Mouse (Mus musculus) 3134 (cell line): ENCODE results near the gene Tnnt3.

Experiments used
- DNase-seq: peaks from one replicate; pipeline ENCODE4 v3.0.0-alpha.2; 2011; ENCODE audit warnings: low spot score; ENCODE audit not compliant: insufficient read length; ENCODE audit errors: extremely low read depth

Gene Tnnt3

DNA sequence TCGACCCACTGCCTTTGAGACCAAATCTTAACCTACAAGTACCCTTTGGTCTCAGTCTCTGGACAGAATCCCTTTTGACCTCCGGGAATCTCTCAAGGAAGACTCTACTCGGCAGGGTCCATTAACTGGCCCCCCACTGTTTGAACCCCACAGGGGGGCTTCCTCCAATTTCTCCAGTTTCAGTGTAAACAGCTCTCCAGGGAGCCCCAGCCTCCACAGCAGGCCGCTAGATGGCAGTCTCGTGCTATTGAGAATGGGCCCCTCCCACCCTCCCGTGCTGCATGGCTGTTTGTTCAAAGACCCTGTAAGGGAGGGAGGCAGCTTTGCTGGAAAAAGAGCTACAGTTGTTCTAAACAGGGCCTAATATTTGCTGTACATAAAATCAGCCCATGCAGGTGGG lies 39.2 kb downstream of the Tnnt3 start:
- no peak for DNase-seq

DNA sequence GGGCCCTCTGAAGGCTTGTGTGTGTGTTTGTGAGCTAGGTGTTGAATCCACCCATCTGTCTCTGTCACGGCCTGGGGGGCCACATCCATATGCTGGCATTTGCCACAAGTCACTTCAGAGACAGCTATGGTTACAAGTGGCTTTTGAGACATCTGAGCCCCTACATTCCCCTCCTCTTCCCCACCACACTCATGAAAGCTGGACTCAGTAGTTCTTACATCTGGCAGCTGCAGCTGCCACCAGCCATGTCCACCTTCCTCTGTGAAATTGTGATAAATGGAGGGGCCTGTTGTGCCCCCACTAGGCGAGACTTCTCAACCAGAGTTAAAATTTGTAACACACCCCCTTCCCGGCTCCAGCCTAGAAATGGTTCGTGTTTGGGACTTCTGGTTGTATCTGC lies 39.7 kb downstream of the Tnnt3 start:
- DNase-seq: no peak

DNA sequence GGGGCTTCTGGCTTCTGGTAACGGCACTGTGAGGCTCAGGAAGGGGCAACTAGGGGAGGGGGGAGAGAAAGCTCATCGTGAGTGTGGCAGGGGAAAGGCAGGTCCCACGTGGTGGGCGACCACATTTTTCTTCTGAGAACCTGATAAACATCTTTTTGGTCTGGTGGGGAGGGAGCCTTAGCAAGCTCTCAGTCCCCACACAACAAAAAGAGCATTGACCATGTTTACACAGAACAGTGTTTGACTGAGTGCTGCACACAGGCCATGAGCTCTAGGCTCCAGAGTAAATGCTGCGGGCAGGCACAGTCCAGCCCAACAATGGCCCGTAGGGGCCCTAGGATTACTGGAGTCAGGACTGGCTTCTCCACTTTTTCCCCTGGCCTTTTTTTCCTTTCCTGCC lies 40.1 kb downstream of the Tnnt3 start:
- DNase-seq: no peak

DNA sequence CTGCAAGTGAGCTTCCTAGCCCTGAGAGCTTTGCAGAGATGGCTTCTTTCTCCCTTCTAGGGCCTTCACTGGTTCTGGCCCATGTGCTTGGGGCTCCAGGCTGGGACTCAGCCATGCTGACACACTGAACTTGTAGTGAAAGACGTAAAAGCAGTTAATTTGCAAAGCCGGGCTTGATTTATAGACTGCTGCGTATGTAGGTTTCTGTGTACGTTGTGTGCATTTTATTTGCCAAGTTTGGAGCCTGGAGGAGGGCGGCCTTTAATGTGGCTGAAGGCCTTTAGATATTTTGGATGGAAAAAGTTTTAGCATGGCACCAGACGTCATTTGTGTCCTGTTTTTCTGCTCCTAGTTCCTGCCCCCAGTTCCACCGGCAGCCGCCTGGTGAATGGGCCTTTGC lies 41.2 kb downstream of the Tnnt3 start:
- DNase-seq: no peak

DNA sequence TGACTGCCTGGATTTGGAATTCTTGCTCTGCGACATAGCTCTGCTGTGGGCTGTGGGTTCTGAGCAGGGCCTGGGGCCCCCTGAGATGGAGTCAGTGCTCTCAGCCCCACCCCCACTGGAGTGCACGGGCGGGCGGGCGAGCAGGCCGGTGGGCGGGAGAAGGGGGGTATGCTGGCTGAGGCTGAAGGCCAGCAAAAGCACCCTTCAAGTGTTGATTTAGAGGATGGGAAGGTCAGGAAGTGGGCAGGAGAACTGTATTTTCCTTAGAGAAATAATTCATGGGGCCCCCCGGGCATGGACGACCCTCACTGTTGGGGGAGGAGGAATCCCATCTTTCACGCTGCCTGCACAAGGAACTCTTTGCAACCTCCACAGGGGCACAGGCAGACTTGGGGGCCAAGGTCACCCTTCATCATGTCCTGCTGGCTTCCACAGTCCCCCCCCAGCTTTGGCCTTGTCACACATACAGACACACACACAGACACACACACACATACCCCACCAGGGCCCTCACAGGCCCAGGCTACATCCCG lies 44.2 kb downstream of the Tnnt3 start:
- no peak for DNase-seq

DNA sequence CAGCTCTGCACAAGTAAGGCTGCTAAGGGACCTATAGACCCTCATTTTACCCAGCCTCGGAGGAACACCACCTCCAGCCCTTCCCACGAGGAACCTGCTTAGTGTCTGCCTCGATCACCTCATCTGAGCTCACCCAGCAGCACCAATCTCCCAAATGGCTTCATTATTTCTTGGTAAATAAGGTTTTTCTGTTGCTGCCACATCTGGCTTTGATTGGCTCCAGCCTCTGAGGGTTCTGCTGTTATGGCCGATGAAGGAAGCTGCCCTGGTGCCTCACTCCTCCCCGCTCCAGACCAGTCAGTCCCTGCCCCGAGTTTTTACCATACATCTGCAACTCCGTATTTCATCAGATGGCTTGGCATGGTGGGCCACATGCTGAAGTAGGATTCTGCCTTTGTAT lies 47.3 kb downstream of the Tnnt3 start:
- DNase-seq: no peak

DNA sequence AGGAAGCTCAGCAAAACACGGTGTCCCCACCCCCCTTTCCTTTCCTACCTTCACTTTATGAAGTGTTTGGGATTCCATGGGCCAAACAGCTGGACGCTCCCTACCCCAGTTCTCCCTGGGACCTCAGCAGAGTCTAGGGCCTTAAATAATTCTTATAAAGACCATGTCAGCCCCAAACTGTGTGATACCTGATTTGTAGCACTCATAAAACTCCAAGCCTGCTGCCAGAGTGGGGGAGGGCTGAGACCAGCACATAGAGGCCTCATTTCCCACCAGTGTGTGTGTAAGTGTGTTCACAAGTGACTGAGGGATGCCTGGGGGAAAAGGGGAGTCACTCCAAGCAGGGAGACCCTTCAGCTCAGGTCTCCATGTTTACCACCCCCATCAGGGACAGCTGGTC lies 49.2 kb downstream of the Tnnt3 start:
- DNase-seq: no peak

DNA sequence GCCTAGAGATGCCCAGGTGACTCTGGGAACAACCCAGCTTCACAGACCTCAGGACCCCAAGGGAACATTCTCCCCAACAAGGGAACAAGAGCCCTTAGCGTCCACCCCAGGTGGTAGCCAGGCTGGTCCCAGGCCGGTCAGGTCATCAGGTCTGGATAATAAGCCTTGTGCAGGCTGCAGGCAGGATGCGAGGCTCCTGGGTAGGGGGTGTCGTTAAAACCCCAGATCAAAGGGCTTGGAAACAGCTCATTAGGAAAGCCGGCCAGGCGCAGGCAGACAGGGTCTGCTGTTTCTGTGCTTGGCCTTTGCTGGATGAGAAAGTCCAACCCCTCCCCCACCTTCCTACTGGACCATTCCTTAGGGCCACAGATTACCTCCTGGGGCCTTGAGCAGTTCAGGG lies 50.1 kb downstream of the Tnnt3 start:
- DNase-seq: no peak

DNA sequence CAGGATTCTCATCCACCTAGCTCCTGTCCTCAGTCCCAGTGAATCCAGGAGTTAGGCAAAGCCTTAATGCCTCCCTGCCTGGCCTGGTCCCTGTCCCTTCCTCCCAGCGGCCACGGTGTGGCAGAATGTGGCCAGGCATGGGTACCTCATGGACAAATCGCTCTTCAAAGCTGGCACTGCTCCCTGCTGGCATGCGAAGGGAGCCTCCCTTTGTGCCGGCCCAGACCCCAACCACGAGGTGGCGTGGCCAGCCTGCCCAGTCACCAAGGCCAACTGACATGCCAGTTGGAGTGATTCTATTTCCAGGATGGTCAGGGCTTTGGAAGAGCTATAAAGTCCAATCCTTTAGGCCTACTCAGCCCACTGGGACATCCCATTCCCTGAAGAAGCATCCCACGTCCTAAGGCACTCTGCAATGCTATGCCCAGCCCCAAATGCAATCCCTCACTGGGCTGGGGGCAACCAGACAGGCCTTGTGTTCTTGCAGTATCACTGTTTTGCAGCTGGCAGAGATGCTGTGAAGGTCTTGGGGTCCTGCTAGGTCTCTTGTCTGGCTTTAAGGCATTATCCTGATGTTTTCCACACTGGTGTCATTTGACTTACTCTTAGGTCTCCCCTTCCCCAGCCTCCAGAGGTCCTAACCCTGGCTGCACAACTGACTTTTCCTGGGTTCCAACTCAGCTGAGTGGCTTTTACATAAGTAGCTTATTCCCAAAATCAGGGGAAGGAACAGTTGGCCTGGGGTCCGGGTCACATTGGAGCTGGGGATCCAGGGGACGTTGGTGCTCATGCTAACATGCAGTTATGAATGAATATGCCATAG lies 51.5 kb downstream of the Tnnt3 start:
- no peak for DNase-seq

DNA sequence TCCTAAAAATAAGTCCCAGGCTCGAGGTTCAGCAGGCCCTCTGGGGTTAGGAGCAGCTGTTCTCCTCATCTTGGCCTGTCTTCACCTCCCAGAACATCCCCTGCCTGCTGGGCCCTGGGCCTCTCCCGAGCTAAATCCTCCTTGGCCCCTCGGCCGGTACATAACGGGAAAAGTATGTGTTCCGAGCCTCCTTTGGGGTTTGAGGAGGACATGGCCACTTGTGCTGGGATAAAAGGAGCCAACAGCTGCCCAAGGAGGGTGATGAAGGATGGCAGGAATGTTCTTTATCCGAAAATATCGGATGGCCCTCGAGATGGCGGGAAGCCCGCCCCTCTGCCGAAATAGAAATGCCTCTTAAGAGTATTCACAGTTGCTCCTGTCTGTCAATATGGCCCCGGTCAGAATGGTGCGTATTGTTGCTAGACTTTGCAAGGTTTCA lies 52.3 kb downstream of the Tnnt3 start:
- DNase-seq: no peak

DNA sequence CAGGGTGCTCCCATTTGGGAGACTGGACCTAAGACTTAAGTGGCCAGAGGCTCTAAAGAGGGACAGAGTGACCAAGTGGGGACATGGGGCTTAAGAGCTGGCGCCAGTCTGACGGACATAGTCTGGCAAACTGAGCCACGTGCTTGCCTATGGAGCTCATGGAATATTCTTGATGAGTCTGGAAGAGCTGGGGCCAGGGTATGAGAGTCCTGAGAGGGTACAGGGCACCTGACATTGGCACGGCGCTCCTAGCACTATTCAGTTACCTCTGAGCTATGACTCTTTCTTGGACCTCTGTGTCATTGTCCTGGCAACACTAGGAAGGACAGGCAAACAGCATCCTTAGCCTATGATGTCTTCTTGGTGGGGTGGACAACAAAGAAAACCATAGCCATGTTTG lies 53.1 kb downstream of the Tnnt3 start:
- no peak for DNase-seq

DNA sequence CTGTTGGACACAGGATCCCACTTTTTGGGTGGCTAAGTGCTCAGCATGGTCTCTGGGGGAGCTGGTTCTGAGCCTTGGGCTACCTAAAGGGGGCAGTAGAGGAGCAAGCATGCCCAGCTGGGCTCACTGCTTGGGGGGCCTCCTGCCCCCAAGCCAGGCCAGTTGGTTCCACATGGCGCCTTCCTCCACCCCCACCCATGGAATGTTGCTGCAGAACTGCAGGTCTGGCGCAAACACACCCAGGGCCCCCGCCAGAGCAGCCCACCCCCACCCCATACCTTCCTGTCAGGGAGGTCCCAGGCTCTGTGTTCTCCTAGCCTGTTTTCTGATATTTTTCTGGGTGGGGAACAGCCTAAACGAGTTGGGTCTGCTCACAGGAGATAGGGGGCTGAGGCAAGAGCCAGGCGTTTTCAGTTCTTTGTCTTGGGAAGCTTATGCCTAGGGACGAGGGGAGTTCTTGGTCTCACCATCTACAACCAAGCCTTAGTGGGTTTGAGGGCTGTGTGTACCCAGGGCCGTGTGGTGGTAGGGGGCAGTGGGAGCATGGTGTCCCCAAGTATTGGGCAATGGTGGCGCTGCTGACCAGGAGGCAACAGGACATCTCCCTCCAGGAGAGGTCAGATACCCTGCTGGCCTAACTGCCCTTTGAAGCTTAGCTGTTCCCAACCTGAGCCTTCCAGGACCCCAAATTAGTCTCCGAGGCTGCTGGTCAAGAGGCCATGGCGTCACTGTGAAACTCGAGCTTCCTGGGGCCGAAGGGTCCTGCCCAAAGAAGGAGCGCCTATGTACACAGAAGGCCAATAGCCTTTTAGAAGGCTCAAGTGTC lies 54.2 kb downstream of the Tnnt3 start:
- no peak for DNase-seq

DNA sequence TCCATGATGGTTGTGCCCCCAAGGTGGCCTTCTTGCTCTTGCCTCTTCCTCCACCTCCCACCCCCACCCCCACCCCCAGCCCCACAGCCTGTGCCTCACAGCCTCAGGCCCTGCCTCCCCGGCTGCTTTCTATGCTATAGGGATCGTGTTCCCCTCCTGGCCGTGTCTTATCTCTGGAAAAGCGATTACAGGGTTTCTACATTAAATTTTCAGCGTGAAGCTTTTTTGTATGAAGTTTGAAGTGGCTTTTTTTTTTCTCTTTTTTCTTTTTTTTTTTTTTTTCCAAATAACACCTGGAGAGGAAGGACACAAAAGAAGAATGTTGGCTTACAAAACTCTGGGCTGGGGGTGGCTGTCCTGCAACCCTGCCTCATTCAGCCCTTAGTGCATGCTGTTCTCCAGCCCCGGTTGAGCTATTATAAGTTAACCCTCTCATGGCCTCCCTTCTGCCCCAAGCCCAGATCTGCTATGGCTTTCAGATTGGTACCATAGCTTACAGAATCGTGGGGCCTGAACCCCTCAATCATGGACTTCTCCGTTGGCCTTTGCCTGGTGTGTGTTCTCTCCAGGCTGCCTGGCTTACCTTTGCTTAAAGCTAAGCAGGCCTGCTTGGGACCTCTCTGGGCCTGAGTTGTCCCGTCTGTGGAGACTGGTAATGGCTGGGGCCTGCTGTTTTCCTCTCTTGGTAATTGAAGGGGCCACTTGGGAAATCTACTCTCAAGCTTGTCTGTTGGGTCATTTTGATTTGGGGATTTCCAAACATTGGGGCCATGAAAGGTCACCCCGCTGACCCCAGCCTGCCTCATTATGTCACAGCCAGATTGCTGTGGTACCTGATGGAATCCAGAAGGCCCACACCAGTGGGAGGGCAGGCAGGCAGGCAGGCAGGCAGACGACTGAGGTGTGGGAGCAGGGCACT lies 55.0 kb downstream of the Tnnt3 start:
- no peak for DNase-seq

DNA sequence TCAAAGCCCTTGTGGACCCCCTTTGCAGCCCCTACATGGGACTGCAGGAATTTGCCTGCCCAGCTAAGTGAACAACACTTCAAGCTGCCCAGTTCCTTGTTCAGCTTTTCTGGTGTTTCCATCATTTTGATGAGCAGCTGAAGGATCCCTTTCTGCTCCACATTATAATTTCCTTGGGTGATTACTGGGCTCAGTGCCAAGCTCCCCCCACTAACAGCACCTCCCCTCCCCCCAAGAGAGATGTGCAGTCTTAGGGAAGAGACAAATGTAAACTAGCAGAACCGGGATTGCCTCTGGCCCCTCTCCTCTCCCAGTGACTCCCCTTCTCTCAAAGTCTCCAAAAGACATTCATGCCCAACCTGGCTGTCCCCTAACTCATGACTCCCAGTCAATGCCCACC lies 56.0 kb downstream of the Tnnt3 start:
- no peak for DNase-seq

DNA sequence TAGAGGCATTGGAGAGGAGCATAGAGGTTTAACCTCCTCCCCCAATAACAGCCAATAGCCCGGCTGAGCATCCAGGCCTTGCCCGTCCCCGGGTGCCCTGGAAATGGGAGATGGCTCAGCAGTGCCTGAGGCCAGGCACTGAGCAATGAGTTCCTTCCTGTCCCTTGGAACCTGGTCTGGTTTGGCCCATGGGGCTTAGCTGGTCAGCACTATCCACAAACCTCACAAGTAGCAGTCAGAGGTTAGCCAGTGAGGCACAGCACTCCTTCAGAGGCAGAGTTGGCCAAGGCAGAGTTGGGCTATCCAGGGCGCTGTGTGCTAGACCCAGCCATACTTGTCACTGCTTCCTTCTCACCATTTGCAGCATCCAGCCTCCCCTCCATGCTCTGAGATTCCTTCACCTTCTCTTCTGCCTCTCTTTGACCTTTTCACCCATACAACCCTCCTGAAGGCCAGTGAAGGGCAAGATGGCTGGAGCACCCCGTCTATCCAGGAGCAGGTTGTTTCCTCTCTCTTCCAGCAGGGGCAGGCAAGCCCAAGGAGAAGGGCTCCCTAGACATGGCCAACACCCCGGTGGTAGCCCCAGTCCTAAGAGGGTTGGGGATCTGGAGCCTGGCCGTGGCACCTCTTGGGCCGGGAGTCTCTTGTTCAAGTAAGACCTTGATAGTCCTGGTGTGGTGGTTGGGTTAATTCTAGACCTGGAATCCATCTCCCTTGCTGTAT lies 56.9 kb downstream of the Tnnt3 start:
- no peak for DNase-seq

DNA sequence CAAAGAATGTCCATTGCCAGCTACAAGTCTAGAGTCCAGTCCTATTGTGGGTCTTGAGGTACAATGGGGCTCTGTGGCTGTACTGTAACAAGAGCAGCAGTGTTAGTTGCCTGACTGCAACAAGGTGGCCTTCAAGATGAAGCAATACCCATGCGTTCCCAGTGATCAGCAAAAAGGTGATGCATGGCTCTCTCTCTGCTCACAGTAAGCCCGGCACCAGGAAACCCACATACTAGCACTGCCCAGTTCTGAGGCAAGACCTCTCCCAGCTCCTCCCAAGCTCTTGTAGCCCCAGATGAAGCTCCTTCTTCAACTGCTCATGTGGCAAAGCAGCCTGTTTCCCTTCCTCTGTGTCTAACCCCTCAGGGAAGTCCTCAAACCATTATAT lies 57.4 kb downstream of the Tnnt3 start:
- no peak for DNase-seq

DNA sequence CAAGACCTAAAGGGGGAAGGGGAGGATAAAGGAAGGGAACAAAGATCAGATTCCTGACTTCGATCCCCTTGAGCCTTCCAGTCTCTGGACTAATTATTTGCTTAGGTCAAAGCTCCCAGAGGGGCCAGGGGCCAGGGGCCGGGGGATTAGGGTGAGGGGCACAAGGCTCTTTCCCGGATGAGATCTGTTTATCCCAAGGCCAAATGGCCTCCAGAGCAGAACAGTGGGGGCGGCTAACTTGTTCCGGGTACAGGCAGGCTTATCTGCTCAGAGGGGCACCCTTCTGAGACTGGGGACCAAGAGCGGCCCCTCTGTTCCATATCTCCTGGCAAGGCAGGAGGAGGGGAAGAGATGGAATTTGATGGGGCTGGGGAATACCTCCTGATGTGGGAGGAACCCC lies 59.1 kb downstream of the Tnnt3 start:
- no peak for DNase-seq

DNA sequence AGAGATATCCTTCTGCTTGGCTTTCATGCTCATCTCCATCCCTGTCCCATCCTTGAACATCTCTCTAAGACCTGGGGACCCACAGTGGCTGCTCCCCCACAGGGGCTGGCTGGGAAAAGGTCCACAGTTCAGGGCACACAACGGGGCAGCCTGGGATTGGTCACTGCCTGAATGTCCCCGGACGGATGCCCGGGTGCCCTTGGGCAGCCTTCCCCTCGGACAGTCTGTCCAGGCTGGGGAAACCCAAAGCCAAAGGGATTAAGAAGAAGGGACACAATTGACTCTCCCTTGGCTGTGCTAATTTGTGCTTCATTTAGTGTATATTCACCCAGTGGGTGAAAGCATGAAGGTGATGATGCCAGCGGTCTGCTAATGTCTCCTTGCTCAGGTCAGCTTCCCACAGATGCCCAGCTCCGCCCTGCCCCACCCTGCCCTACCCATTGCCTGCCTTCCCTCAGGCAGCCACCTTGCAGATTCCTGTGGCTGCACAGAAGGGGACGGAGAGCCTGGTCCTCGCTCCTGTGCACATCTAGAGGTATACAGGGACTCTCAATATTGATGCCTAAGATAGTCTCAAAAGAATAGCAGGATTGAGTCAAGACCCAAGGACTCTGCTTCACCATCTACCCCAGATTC lies 60.0 kb downstream of the Tnnt3 start:
- no peak for DNase-seq

DNA sequence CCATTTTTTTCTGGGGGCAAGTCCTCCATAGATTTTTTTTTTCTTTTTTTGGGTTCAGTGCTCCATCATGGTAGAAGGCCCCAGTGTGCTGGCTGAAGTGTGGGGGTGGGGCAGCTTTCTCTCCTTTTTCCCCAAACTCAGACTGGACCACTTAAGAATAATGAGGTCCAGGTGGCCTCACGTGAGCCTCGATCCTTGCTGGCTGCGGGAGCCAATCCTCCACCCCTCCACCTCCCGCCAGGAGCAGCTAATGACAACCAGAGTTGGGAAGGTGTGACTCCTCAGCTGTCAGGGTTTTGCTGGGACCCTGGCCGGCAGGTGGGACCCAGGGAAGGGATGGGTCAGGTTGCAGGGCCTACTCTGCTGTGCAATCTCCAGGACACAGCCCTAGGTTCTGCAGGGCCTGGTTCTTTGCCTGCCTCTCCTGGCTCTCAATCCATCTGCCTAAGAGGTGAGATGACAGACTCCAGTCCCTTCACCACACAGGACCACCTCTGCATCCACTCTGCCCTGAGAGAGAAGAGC lies 61.1 kb downstream of the Tnnt3 start:
- DNase-seq: no peak
